Mouse (Mus musculus): ENCODE results near the gene Nt5c1a.

DNA sequence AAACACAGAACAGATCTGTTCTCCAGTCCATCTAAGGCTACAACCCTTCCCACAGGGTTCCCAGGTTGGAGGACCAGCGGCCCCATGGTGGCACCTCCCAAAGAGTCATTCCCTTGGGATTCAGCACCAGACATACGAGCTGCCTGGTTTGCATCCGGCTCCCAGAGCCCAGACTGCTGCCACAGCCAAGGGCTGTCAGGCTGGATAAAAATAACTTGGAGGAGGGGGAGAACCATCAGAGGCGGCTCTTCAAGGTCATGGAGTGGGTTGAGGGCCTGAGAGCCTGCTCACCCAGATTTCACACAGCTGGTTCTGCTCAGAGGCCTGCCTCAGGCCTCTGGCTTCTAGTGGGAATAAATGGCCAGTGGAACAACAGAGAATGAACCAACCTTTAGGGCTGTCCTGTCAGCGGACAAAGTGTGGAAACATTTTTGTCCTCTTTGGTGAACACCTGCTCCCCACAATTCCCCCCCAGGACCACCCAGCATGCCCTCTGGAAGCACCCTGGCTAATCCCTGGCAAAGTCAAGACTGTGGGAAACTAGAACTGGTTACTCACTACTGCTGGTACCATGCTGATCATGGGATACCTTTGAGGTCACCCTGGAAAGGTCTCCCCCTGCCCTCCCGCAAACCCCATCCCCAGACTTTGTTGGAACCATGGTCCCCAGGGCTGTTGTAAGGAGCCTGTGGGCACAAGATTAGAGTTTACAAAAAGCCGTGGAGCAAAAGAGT lies 46.0 kb downstream of the Nt5c1a start:
- no peak for TF ChIP-seq CTCF (IDR thresholded peaks at IDR 0.05; ENCODE audit: low read depth, low read length)
- no peak for TF ChIP-seq POLR2A (IDR thresholded peaks at IDR 0.05; ENCODE audit: extremely low read depth, insufficient read depth, low read length)

All from liver, adult 2 months (tissue).